Mouse (Mus musculus): Measurements from ENCODE around the gene Kansl1l. TPM values are rescaled to one million over a fixed set of nuclear protein-coding genes. Genes with fewer than 3 reads are reported as not detected.
A peak's percentile ranks its signal among the peaks of the same experiment; 100 is the strongest.

Kansl1l gene
- 10 to 100 TPM; 22.2 to 26.0 TPM for total RNA-seq (2021)

DNA sequence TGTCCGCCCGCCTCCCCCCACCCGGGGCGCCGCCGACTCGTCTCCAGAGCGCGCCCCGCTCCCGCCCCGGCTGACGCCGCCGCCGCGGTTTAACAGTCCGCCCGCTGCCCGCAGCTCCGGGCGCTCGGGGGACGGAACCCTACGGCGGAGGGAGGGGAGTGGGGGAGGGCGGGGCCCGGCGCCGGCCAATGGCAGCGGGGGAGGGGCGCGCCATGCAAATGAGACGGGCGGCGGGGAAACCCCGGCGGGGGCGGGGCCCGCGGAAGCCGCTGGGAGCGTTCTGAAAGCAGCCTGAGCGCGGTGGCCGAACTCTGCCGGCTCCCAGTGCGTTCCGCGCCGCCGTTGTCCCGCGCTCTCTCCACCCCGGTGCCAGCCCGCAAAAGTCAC lies at the start of gene Kansl1l:
TSS of gene Kansl1l (minus strand) at position 110 of the 387 bp plus-strand sequence.
- peak; percentile 90 to 91 for DNase-seq

- DNase-seq = no peak
Observed at GRCm38 (mm10) chr1:66865633-66866032, 48.3 kb upstream of the Kansl1l start.

GRCm38 (mm10) chr1:66863741-66864495 lies 46.6 kb upstream of the Kansl1l start:
- DNase-seq = no peak

DNA sequence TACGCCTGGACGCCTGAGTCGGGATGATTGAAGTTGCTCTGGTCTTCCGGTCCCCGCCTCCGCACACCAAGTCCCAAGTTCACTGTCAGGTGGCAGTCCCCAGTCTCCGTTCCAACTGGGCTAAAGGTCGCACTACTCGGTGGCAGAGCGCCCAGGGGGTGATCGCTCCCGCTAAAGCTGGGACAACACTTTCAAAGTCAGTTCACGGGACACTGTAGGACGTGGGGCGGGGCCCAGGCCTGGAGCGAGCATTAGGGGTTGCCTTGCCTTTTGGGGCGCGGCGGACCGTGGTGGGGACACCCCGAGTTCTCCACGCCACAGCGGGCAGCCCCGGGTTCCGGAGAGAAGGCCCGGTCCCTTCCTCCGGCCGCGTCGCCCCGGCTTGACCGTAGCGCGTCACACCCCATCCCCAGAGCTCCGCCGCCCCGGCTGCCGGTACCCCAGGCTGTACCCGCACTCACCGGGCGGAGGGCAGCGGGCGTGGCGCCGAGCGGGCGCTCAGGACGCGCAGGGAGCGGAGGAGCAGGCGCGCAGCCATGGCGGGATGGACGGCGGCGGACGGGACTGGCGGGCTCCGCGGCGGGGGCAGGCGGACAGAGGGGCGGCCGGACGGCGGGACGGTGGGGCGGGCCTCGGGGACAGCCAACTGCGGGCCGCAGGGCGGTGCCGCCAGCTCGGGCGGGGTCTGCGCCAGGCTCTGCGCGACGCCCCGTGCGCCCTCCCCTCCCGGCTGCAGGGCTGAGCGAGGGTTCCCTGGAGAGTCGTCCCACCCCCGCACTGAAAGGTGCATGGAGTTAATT lies 45.5 kb upstream of the Kansl1l start, which contains the start of gene Acadl:
TSS of gene Acadl (minus strand) at position 566 of the 800 bp plus-strand sequence.
- peak; percentile 68 to 74 for DNase-seq

- no peak for DNase-seq
Observed at GRCm38 (mm10) chr1:66861764-66862672, 44.7 kb upstream of the Kansl1l start.

DNA sequence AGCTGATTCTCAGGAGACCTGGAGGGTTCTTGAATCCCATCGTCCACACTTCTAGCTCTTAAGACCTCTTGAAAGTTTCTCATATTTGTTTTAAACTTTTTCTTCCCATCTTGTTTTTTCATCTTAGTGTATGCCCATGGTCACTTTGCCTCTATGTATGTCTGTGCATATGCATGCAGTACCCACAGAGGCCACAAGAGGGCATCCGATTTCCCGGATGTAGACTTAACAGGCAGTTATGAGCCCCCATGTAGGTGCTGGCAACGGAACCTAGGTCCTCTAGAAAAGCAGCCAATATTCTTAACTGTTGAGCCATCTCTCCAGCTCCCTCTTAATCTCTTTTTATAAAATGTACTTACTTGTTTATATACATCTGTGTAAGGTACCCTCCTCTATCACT lies 30.1 kb upstream of the Kansl1l start:
- DNase-seq = no peak

GRCm38 (mm10) chr1:66845690-66846318 lies 28.4 kb upstream of the Kansl1l start:
- DNase-seq = no peak

GRCm38 (mm10) chr1:66841938-66842337 lies 24.6 kb upstream of the Kansl1l start:
- DNase-seq = no peak

GRCm38 (mm10) chr1:66841510-66841909 lies 24.1 kb upstream of the Kansl1l start:
- no peak for DNase-seq

GRCm38 (mm10) chr1:66839755-66840438 lies 22.5 kb upstream of the Kansl1l start:
- DNase-seq = no peak

- DNase-seq = no peak
Observed at GRCm38 (mm10) chr1:66839135-66839534, 21.8 kb upstream of the Kansl1l start.

DNA sequence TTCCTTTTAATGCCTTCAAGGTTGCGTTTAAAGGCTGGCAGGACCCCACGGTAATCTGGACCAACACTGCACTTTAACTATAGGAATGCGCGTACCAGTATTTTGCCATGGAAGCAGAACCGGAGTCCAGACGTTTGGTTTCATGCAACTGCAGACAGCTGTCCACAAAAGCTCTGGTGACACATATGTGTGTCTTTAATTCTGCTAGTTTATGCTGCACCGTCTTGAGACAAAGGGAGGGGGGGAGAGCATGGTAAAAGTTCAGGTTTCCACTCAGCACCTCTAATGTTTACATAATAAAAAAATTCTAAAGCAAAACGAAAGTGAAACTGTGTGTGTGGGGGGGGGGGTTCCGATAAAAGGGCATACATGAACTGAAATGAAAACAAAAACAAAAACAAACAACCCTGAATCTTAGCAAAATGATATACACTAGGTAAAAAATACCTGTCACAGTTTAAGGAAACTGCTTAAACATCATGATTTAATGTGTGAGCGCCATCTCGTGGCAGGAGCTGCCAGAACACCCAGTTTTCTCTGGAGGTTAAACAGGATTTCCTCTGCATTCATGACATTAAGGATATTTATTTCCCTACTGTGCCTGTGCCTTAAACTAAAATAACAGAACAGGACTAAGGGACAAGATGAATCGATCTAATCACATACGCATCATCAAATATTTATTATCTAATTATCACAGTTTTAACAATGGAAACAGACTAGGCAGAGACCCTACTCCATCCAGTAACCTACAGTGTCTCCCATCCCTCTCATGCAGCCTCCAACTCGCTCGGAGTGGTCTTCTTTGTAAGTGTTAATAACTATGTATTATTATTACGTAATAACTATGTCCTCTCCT lies 21.1 kb upstream of the Kansl1l start:
- peak; percentile 55 to 56 for DNase-seq

GRCm38 (mm10) chr1:66837207-66837606 lies 19.8 kb upstream of the Kansl1l start:
- DNase-seq = no peak

- no peak for DNase-seq
Observed at GRCm38 (mm10) chr1:66832636-66833165, 15.3 kb upstream of the Kansl1l start.

DNA sequence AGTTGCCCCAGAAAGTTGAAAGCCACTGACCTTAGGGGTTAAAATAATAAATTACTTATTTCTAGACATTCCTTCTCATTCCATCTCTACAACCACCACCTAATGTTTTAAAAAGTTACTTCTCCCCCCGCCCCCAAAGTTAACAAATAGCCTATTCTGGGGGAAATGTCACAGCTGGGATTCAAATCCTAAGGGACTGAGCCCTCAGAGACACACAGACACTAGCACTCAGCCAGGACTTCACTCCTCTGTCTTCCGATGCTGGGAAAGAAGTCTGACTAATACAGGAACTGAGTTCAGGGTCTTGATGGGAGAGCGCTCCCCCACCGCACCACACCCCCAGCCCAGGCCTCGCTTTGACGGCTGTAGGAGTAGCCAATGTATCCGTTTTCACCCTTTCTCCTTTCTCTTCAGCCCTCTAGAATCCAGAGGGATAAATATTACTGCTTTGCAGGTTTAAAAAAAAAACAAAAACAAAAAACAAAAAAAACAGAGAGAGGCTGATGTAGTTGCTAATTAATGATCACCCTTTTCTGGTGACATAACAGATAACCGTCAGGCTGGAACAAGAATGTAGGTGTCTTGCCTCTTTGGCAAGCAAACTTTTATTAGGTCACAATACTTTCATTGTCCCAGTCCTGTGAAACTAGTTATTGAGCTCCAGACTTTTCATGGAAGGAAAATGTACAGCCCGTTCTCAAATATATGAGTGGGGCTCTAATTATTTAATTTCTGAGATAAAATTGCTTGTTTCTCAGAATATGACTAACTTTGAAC lies 14.7 kb upstream of the Kansl1l start:
- DNase-seq = no peak

GRCm38 (mm10) chr1:66829400-66830080 lies 12.2 kb upstream of the Kansl1l start:
- no peak for DNase-seq

DNA sequence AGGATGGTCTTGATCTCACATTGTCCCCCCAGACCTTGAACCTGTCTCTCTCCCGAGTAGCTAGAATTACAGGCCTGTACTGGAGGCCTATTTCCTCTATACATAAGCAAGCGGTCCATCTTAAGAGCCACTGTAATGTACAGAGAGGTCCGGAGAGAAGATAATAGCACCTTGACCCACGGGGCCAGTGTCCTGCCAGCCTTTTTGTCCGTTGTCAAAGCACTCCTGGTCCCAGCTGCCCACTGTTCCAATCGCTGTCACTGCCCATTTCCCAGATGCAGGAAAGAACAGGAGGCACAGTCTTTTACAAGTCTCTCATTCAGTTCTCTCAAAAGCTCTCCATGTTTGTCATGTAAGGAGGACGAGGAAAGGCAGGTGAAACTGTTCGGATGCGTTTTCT lies 4.6 kb upstream of the Kansl1l start:
- no peak for DNase-seq

GRCm38 (mm10) chr1:66820241-66820640 lies 2.9 kb upstream of the Kansl1l start:
- no peak for DNase-seq

- no peak for DNase-seq
Observed at GRCm38 (mm10) chr1:66817865-66818315, 528 bp upstream of the Kansl1l start.

Data from layer of hippocampus, postnatal 36 days (tissue).